Mouse (Mus musculus): ENCODE data around the gene Mier3.
"Not testable (repeated sequence)": the region's sequence is repeated elsewhere in the genome, so short reads cannot be mapped to it uniquely, and the experiment has no call there.

Mier3 gene

DNA sequence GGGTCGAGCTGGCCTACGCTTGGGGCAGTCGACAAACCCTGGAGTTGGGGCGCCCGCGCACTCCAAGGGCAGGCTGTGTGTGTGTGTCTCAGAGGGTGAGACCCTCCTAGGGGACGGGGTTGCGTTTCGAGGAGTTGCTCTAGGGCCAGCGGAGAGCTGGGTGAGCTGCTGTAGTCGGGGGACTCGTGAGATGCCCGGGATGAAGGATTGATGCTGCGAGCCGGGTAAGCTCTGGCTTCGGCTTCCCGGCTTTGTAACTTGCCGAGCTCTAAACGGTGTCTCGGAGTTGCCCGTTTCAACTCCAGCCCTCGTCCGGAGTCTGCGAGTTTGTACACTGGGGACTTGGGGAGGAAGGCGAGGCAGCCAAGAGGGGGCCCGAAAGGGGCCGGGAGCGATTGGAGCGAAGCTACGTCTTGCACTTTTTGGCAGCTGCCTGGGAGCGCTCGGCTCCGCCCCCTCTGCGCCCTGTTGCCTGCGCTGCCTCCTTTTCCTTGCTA lies 6.6 kb downstream of the Mier3 start:
- no peak for DNase-seq (ENCODE audit: extremely low spot score, low read depth, low spot score)

DNA sequence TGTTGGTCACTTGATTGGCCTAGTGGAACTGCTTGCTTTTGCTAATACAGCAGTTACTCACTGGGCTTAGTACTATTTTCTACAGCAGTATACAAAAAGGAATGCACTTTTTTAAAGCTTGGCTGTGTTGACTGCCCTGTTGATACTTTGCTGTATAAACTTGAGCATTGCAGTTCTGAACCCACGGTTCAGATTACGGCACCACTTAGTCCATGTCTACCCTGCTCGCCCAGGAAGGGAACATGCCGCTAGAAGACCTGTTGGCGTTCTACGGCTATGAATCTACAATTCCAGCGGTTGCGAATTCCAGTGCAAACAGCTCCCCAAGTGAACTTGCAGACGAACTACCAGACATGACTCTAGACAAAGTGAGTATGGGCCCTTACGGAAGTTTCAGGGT lies 22.6 kb downstream of the Mier3 start:
- DNase-seq (ENCODE audit: extremely low spot score, low read depth, low spot score) = no peak

DNA sequence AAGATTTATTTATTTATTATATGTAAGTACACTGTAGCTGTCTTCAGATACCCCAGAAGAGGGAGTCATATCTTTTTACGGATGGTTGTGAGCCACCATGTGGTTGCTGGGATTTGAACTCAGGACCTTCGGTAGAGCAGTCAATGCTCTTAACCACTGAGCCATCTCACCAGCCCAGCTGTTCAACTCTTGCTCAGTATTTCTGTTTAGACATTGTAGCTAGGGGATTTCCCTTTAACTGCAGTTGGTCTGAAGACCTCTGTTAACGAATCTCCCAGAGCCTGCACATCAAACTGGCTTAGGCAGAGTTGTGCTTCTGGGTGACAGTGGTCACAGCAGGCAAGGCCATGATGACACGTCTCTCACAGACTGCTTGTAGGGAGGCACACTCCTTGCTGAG lies 23.2 kb downstream of the Mier3 start:
- DNase-seq (ENCODE audit: extremely low spot score, low read depth, low spot score) = not testable (repeated sequence)

DNA sequence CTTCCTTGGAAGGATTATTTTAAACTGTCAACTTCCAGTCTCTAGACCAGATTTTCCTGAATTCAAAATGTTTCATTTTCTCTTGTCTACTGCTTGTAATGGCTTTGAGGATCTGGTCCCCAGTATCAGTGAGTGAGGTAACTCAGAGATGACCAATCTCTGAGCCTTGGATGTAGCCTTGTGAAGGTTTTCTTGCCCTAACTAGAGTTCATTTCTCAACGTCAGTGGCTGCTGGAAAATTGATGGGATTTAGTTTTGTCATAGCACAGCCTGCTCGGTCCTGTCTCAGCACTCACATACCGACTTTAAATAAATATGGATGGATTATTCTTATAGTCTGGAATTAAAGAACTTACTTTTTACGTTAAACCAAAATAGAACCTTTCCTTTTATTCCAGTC lies 29.8 kb downstream of the Mier3 start:
- no peak for DNase-seq (ENCODE audit: extremely low spot score, low read depth, low spot score)

DNA sequence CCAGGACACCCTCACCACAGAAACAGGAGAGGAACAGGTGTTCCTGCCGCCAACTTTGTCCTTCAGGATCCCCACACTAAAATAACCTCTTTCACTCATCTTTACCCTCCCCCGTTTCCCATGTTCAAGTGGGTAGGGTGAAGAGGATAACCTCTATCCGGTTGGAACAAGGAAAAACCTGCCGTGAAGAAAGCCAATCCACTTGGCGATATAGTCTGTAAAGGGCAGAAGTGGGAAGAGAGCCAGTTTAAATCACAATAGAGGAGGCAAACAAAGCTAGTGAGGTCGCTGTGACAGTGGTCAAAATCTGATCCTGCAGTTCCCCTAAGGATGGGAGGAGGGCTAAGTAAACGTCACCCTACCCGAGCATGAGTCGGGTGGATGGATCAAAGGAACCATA lies 38.9 kb downstream of the Mier3 start:
- no peak for DNase-seq (ENCODE audit: extremely low spot score, low read depth, low spot score)

DNA sequence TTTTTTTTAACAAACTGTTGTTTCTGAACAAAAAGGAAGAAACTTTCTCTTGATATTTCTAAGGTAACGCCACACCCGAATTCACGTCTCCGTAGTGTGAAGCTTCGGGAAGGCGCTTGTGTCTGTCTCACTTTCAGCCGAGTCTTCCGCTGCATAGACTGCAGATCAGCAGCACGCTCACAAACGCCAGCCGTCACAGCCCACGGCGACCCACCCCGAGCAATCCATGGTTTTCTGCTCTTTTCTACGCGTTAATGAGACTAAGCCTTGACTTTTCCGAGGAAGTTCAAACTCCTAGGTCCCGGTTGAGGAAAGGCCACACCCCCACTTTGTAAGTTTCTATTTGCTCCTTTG lies 44.0 kb downstream of the Mier3 start:
- no peak for DNase-seq (ENCODE audit: extremely low spot score, low read depth, low spot score)

DNA sequence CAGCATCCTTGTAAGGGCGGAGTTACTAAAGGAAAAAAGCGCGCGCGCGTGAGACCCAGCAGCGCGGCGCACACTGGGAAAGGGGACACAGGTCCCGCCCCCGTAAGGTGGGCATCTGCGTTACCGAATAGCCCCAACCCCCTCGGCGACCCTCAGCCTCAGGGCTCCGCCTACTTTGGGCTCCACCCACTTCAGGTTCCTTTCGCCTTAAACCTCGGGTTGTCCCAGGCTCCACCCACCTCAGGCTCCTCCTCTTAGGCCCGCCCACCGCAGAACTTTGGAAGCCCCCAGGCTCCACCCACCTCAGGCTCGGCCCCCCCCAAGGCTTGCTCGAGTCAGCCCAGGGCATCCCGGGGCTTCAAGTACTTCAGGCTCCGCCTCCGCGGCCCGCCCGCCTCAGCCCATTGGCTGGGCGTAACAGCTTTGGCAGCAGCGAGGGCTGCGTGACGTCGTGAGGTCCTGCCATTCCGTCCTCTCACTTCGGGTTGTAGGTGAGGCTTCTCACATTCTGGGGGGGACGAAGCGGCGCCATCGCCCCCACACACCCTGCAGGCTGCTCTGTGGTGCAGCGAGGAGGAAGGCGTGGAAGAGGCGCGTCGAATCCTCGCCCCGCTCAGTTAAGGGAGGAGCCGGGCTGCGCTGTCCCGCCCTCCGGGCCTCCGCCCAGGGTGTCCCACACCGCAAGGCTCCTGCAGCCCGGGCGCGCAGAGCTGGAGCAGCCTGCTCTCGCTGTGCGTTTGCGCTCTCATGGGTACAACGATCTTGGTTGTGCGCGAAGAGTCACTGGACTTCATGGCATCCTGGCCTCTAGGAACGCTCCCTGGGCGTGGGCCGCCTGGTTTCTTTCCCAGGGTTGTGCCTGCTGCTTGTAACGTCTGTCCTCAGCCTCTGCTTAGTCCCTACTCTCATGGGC lies 44.6 kb downstream of the Mier3 start:
- peak; percentile 96 for DNase-seq (ENCODE audit: extremely low spot score, low read depth, low spot score)

DNA sequence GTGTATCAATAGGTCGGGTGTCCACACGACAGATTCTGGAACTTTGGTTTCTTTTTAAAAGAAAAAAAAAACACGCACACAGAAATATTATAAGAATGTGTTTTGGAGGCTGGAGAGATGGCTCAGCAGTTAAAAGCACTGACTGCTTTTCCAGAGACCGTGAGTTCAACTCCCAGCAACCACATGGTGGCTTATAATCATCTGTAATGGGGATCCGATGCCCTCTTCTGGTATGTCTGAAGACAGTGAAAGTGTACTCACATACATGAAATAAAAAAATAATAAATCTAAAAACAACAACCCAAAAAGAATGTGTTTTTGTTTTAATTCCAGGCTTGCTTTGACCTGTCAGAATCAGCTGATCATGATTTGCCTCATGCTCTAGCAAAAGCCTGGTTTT lies 46.1 kb downstream of the Mier3 start:
- DNase-seq (ENCODE audit: extremely low spot score, low read depth, low spot score) = no peak

DNA sequence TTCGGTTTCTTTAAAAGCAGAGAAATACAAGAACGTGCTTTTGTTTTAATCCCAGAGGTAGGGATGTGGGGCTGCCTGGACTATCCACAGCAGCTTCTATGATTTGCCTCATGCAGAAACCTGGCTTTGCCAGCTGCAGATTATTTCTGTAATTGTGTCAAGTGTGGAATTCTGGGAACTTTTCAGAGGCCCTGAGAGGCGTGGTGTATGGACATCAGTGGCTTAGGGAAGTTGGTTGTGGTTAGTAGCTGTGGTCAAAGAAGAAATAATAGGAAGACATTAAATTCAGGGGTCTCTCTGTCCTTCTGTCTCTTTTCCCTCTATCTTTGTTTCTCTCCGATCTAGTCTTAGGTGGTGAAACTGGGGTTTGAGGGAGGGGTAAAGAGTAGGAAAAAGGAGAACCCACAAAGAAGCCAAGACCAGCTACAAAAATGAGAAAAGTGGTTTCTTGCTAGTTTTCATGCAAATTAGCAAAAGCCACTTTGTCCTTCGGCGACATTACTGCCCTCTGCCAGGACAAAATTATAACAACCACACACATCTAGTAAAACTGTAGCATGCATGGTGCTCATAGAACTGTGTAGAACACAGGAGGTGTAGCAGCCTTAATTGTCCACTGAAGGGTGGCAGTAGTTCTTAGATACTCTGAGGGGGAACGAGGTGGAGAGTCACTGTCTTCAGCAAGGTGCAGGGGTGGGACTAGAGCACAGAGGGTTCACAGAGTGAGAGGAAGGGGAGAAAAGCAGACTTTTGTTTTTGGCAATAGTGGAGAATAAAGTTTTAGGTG lies 60.6 kb downstream of the Mier3 start:
- no peak for DNase-seq (ENCODE audit: extremely low spot score, low read depth, low spot score)

DNA sequence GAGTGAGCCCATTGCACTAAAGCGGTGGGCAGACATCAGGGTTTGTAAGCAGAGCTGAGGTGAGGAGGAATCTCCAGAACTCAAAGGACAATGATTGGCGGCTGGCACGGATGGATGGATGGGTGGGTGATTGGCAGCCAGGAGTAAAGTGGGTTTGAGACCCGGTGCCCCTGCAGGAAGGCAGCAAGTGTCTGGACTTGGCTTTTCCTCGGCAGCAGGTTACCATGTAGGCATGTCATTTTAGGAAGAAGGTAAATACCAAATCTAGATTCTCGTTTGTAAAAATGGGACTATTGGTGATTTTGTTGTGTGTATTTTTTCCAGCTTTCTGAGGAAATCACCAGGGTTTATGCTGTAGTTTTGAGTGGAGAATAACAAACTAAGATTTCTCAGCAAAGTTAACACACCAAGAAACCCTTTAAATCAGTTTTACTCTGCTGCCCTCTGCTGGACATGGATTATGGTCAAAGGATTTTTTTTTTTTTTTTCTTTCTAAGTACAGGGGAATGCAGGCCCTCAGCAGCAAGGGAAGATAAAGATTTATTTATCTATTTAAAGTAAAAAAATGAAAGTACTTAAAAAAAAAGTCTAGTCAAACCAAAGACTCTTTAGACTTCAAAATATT lies 61.3 kb downstream of the Mier3 start:
- DNase-seq (ENCODE audit: extremely low spot score, low read depth, low spot score) = peak; percentile 77

DNA sequence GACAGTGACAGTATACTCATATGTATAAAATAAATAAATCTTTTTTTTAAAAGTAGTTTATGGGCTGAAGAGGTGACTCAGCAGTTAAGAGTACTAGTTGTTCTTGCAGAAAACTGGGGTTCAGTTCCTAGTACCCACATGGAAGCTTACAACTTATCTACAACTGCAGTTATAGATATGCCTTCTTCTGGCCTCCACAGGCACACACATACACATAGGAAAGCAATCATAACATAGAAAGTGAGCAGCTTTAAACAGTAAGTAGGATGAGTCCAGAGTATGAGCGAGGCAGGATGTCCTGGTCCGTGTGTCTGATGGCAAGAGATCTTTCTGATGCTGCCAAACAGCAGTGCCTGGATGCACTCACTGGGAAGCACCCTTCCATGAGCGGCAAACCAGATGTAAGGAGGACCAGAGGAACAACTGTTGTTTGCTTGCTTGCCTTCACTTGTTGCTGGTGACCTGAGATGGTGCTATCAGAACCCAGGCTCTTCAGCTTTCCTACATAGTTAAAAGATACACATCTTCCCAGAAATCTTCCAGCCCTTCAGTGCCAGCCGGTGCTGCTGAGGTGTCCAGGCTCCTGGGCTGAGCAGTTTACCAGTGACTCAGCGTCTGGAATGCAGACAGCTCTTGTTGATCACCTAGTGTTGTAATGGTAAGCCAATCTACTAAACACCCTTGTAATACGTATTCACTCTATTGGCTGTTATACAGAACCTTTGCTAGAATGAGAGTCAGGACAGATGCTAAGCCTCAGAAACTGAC lies 63.6 kb downstream of the Mier3 start:
- no peak for DNase-seq (ENCODE audit: extremely low spot score, low read depth, low spot score)

DNA sequence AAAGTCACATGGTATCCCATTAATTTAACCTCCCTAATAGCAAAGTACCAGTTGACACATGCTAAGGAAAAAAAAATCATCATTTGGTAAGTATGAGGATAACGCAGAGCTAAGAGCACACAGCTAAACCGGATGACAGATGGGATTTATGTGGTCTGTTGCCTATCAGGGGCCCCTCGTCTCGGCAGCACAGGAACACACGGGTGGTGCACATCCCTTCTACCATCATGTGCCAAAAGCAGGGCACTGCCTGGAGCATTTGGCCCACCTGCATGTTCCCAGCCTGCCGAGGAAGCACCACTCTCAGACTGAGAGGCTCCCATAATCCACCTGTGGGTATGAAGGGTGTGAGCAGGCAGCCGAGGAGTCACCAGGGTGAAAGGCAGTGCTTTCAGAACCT lies 64.4 kb downstream of the Mier3 start:
- no peak for DNase-seq (ENCODE audit: extremely low spot score, low read depth, low spot score)

DNA sequence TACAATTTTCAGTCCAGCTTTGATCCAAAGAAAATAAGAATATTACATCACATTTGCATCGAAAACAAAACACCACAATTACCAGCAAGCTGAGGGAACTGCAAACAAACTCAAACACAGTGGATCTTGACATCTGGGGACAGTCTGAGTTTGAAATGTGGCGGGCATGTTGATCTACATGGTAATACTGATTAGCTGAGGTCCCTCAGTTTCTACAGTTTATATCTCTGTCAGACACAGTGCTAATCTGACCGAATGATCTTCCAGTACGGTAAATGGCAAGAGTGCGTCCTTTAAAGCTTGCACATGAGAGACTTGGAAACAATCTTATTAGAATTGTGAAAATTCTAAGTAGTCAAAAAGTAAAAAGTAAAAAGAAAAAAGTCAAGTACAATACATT lies 66.1 kb downstream of the Mier3 start:
- no peak for DNase-seq (ENCODE audit: extremely low spot score, low read depth, low spot score)

DNA sequence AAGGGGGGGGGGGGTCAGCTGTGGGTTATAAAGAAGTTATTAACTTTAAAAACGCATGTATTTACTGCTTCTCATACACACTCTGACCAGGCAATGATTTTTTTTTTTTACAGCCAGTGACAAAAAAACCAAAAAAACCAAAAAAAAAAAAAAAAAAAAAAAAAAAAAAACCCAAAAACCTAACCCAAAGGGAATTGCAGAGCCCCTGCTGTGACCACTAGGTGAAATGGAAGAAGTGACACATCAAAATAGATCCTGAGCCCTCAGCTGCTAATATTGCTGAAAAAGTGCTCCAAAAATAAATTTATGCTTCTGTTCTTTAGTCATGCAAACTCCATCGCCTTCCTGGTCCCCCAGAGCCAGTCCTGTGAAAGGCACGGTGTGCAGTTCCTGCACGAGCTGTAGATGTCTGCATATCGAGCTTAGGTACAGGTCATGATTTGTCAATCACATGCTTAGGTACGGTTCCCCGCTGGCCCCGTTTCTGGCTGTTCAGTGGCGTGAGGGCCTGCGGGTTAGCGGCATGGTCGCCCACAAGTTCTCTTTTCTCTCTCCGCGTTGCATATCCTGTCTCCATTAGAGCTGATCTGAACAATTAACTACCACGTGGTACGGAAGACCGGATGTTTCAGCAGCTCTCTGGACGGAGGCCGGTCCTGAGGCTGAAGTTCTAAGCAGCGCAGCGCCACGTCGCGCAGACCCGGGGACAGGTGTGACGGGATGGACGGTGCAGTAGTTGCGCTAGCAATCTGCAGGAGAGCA lies 67.7 kb downstream of the Mier3 start:
- no peak for DNase-seq (ENCODE audit: extremely low spot score, low read depth, low spot score)

DNA sequence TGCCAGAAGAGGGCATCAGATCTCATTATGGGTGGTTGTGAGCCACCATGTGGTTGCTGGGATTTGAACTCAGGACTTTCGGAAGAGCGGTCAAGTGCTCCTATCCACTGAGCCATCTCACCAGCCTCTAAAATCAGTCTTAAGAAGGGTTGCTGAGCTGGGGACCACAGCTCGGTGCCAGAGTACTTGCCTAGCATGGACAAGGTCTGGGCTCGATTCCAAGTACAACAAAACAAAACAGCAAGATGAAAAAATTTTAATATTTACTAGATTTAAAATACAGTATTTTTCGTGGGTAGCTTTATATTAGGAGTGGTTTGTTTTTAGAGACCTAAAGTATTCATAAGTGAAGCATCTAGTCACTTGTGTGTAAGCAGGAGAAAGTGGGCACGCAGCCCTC lies 72.5 kb downstream of the Mier3 start:
- DNase-seq (ENCODE audit: extremely low spot score, low read depth, low spot score) = no peak

DNA sequence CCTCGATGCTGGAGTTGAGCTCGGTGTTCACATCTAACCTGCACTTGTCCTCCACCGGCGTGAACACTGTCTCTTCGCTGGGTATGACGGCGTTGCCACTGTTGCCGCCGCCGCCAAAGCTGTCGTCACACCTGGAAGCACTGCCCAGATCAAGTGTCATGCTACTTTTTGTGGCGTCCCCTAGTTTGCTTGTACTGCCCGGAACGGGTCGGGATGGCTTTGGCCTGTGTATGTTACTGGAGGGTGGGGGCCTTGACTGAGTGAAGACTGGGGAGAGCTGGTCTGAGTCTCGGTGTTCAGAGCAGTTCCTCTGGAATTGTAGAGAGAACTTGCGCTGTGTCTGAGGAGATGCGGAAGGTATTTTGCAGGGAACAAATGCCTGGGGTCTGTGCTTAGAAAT lies 74.6 kb downstream of the Mier3 start:
- no peak for DNase-seq (ENCODE audit: extremely low spot score, low read depth, low spot score)

DNA sequence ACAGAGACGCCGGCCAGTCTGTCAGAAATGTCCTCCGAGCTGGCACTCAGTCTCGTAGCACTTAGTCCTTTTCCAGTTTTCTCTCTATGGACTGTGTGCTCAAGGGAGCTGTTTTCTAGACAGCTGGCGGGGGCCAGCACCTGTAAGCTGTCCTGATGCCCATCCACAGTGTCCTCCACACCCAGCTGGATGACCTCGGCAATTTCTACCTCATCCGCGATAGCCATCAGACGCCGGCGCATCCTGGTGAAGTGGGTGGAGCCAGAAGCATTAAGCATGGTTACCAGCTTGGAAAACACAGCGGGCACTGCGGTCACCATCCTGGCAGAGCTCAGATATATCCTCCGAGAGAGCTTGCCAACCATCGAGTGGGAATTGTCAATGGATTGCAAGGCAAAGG lies 75.2 kb downstream of the Mier3 start:
- DNase-seq (ENCODE audit: extremely low spot score, low read depth, low spot score) = no peak

DNA sequence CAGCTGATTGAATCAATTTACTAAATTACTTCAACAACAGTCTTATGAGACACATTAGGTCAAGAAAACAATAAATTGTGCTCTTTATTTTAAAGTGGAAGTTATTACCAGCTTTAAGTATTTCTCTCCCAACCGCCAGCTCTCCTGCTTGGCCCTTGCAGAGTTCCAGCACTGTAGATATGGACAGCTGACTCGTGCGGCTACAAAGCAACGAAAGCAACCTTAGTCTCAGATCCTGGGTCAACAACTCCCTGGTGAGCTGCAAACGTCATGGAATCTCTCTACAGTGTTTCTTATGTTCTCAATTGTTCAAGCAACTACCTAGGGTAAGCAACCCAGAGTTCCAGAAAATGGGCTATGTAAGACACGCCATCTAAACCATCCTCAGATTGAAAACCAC lies 76.2 kb downstream of the Mier3 start:
- no peak for DNase-seq (ENCODE audit: extremely low spot score, low read depth, low spot score)

DNA sequence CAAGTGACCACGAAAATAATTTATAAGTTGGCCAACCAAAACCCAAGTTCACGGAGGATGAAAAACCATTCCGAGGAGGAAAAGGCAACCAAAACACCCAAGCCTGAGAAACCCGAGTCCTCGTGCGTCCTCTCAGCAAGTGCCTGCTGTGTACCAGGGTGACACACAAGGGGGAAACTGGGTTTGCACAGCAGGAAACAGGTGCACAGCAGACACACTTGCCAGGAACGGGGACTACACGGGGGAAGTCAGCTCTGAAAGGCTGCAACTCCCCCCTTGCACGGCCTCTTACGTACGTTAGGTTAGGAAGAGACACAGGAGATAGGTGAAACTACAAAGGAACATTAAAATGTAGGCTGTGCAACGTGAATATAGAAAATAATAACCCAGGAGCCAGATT lies 81.7 kb downstream of the Mier3 start:
- DNase-seq (ENCODE audit: extremely low spot score, low read depth, low spot score) = no peak

All from hindlimb bud, embryonic 11.5 days (tissue).